Mouse (Mus musculus) forebrain, embryonic 11.5 days (tissue): Measurements from ENCODE around the gene Gemin2. TPM values are rescaled to one million over a fixed set of nuclear protein-coding genes. Genes with fewer than 3 reads are reported as not detected.

Source experiments
- ATAC-seq: fragments of 200-750 bp; cut with Nextera tagmentation; replicated peaks from 2 replicates; pipeline ENCODE4 v1.8.0; 2017; ENCODE audit warnings: moderate TSS enrichment; ENCODE audit not compliant: low FRiP score
- DNase-seq: peaks from one replicate; pipeline ENCODE4 v3.0.0-alpha.2; 2017; ENCODE audit warnings: low spot score
- H3K27ac ChIP-seq: fragments of 300-500 bp; sonication (generic); 2 replicates; pipeline ENCODE4 v1.5.1; 2014; ENCODE audit warnings: low read depth, low read length
- H3K27me3 ChIP-seq: fragments of 300-500 bp; sonication (generic); 2 replicates; pipeline ENCODE4 v1.6.1; 2014; ENCODE audit warnings: mild to moderate bottlenecking, low read length, mixed read lengths; ENCODE audit not compliant: control insufficient read depth, insufficient read depth
- H3K36me3 ChIP-seq: fragments of 300-500 bp; sonication (generic); 2 replicates; pipeline ENCODE4 v1.6.1; 2014; ENCODE audit warnings: mild to moderate bottlenecking, low read length, moderate library complexity, mixed read lengths; ENCODE audit not compliant: control insufficient read depth, insufficient read depth
- H3K4me1 ChIP-seq: fragments of 300-500 bp; sonication (generic); replicated peaks from 2 replicates; pipeline ENCODE4 v1.6.1; 2014; ENCODE audit warnings: low read length, mixed read lengths; ENCODE audit not compliant: control insufficient read depth, insufficient read depth
- H3K4me2 ChIP-seq: fragments of 300-500 bp; sonication (generic); 2 replicates; pipeline ENCODE4 v1.6.1; 2014; ENCODE audit warnings: low read depth, mild to moderate bottlenecking, low read length, moderate library complexity, mixed read lengths; ENCODE audit not compliant: severe bottlenecking
- H3K4me3 ChIP-seq: fragments of 300-500 bp; sonication (generic); 2 replicates; pipeline ENCODE4 v1.5.1; 2014; ENCODE audit warnings: low read depth, low read length
- H3K9ac ChIP-seq: fragments of 300-500 bp; sonication (generic); 2 replicates; pipeline ENCODE4 v1.6.1; 2014; ENCODE audit warnings: low read length
- H3K9me3 ChIP-seq: fragments of 300-500 bp; sonication (generic); 2 replicates; pipeline ENCODE4 v1.6.1; 2016; ENCODE audit warnings: low read length, mixed read lengths; ENCODE audit not compliant: control insufficient read depth
- WGBS: fragments of 180-500 bp; shearing (Covaris S2); extraction: QIAGEN DNeasy Blood & Tissue Kit; methylation state at CpG from one replicate; pipeline ENCODE4 v1.1.7; 2014; 5-methylcytosine and 5-hydroxymethylcytosine counted together
- polyA plus RNA-seq: library from polyadenylated mRNA; unstranded; fragments of >200 nt; fragmentation: Nextera tagmentation; extraction: Ambion mirVana; gene quantifications from 2 replicates; pipeline ENCODE4 v1.2.1, GENCODE M21; 2014

The Gemin2 gene
- polyA plus RNA-seq, 1 experiment from 2014 or later: 33.2 TPM

- 2% methylated on average over 7 of the region's 7 CpGs for WGBS
These were observed 492 bp upstream of the Gemin2 start for GRCm38 (mm10) chr12:59012710-59013091.

DNA sequence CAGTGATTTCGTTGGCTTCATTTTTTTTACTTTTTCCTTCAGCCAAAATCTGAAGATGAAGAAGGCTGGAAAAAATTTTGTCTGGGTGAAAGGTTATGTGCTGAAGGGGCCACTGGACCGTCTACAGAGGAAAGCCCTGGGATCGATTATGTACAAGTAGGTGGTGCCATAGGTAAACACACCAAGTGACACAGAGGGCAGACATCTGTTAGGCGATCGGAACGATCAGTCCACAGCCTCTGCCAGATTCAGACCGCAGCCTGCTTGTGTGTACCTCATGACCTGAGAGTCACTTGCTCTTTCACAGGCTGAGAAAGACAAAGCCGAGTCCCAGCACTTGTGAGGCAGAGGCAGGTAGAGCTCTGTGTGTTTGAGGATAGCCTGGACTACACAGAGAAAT is 4.8 kb downstream of the Gemin2 start:
- Histone ChIP-seq H3K27me3 (no peaks in the 10 kb centered on the region), H3K36me3 (no peaks in the 10 kb centered on the region), H3K4me3 (no peak overlapping the region), H3K27ac (no peak overlapping the region), H3K4me2 (no peak overlapping the region), H3K9ac (no peak overlapping the region), H3K9me3 (no peaks in the 10 kb centered on the region), H3K4me1 (no peaks in the 10 kb centered on the region)
- DNase-seq: no peak
- WGBS: 83% methylated on average over 8 of the region's 8 CpGs
- no peak for ATAC-seq

More at GRCm38 (mm10) chr12:59012710-59013091, 492 bp upstream of the Gemin2 start:
- H3K27ac ChIP-seq: peak overlapping the region; percentile 64; the same call in 1 of the 2 replicates
- peak overlapping the region; percentile 64 for H3K4me3 ChIP-seq
- no peaks in the 10 kb centered on the region for H3K27me3 ChIP-seq
- no peaks in the 10 kb centered on the region for H3K9me3 ChIP-seq
- H3K4me1 ChIP-seq: peaks cover 2% of the 10 kb centered on the region; the same call in 1 of the 2 replicates
- H3K36me3 ChIP-seq: no peaks in the 10 kb centered on the region
- no peak for ATAC-seq
- H3K9ac ChIP-seq: peak overlapping the region; percentile 77
- peak overlapping the region; percentile 69 for H3K4me2 ChIP-seq
- no peak for DNase-seq

DNA sequence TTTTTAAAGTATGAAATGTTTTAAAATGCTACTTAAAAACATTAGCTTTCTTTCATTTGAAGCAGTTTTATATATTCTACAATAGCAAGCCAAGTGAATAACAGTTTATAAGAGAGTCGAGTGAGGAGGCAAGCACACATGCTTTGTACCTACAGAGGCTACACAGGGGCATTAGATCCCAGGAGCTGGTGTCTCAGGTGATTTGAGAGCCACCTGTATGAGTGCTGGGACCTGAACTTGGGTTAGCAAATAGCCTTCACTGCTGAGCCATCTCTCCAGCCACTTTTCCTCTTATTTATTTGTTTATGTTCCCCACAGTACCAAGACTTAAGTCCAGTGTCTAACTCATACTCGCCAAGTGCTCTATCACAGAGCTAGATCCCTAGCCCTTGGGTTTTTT is 6.7 kb downstream of the Gemin2 start:
- no peaks in the 10 kb centered on the region for H3K27me3 ChIP-seq
- no peak for DNase-seq
- 91% methylated on average over 2 of the region's 2 CpGs for WGBS
- H3K4me2 ChIP-seq: no peak overlapping the region
- no peak overlapping the region for H3K9ac ChIP-seq
- no peak for ATAC-seq
- no peak overlapping the region for H3K27ac ChIP-seq
- no peaks in the 10 kb centered on the region for H3K9me3 ChIP-seq
- no peaks in the 10 kb centered on the region; the same call in 1 of the 2 replicates for H3K36me3 ChIP-seq
- no peak overlapping the region for H3K4me3 ChIP-seq
- H3K4me1 ChIP-seq: no peaks in the 10 kb centered on the region

- H3K4me3 ChIP-seq: no peak overlapping the region
- no peak overlapping the region for H3K4me2 ChIP-seq
- no peak overlapping the region for H3K9ac ChIP-seq
- no peaks in the 10 kb centered on the region for H3K9me3 ChIP-seq
- H3K36me3 ChIP-seq: no peaks in the 10 kb centered on the region; the same call in 1 of the 2 replicates
- no peaks in the 10 kb centered on the region for H3K27me3 ChIP-seq
- 92% methylated on average over 4 of the region's 4 CpGs for WGBS
- H3K27ac ChIP-seq: no peak overlapping the region
- ATAC-seq (no peak), DNase-seq (no peak)
- H3K4me1 ChIP-seq: no peaks in the 10 kb centered on the region
These were observed 8.1 kb downstream of the Gemin2 start for GRCm38 (mm10) chr12:59021306-59021705.

DNA sequence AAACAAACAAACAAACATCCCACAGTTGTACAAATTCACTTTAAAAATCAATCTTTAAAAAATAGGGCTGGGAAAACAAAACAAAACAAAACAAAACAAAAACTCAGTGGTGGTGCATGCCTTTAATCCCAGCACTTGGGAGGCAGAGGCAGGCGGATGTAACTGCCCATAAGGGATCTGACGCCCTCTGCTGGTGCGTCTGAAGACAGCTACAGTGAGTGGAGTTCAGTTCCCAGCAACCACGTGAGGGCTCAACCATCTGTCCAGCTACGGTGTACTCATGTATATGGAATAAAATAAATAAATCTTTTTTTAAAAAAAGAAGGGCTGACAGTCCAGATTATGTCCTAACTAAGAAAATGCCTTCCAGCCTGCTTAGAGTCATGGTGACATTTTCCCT is 18.9 kb downstream of the Gemin2 start:
- 70% methylated on average over 5 of the region's 5 CpGs for WGBS
- H3K4me1 ChIP-seq: no peaks in the 10 kb centered on the region
- H3K4me3 ChIP-seq: no peak overlapping the region
- H3K4me2 ChIP-seq: no peak overlapping the region
- no peaks in the 10 kb centered on the region for H3K27me3 ChIP-seq
- peaks cover 2% of the 10 kb centered on the region; the same call in 1 of the 2 replicates for H3K36me3 ChIP-seq
- H3K9ac ChIP-seq: no peak overlapping the region
- DNase-seq (no peak), ATAC-seq (no peak)
- no peaks in the 10 kb centered on the region for H3K9me3 ChIP-seq
- no peak overlapping the region for H3K27ac ChIP-seq

GRCm38 (mm10) chr12:59039162-59039970 is 26.2 kb downstream of the Gemin2 start:
- Histone ChIP-seq H3K9ac (no peak overlapping the region), H3K4me3 (no peak overlapping the region), H3K4me1 (no peaks in the 10 kb centered on the region), H3K27ac (peak overlapping the region; percentile 76; the same call in 1 of the 2 replicates), H3K36me3 (peaks cover 4% of the 10 kb centered on the region; the same call in 1 of the 2 replicates), H3K9me3 (no peaks in the 10 kb centered on the region), H3K4me2 (no peak overlapping the region), H3K27me3 (no peaks in the 10 kb centered on the region)
- 69% methylated on average over 10 of the region's 10 CpGs for WGBS
- ATAC-seq: no peak
- DNase-seq: no peak

GRCm38 (mm10) chr12:59039971-59040844 is 27.0 kb downstream of the Gemin2 start:
- H3K27ac ChIP-seq: peak overlapping the region; percentile 76; the same call in 1 of the 2 replicates
- peaks cover 4% of the 10 kb centered on the region; the same call in 1 of the 2 replicates for H3K36me3 ChIP-seq
- no peaks in the 10 kb centered on the region for H3K9me3 ChIP-seq
- DNase-seq: peak; percentile 81
- H3K9ac ChIP-seq: peak overlapping the region; percentile 23; the same call in 1 of the 2 replicates
- WGBS: 2% methylated on average over 23 of the region's 23 CpGs
- H3K4me2 ChIP-seq: peak overlapping the region; percentile 35; the same call in 1 of the 2 replicates
- H3K4me1 ChIP-seq: no peaks in the 10 kb centered on the region
- H3K4me3 ChIP-seq: no peak overlapping the region; the same call in 1 of the 2 replicates
- peak; percentile 91 for ATAC-seq
- no peaks in the 10 kb centered on the region for H3K27me3 ChIP-seq

DNA sequence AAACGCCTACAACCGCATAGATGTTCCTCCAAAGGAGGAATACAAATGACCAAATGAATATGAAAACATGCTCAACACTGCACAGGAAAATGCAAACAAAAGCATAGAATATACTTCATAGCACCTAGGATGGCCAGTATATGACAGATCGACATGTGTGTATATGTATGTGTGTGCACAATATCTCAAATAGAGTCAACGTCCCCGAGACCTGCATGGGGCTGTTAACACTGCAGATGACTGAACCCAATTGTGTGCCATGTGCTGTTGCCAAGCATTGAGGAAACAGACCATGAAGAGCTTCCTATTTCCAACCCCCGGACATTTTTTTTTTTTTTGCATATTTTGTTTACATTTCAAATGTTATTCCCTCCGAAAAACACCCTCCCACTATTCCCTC is 27.7 kb downstream of the Gemin2 start:
- no peak overlapping the region for H3K4me2 ChIP-seq
- no peak overlapping the region for H3K4me3 ChIP-seq
- no peaks in the 10 kb centered on the region for H3K9me3 ChIP-seq
- 33% methylated on average over 7 of the region's 7 CpGs for WGBS
- H3K36me3 ChIP-seq: peaks cover 4% of the 10 kb centered on the region; the same call in 1 of the 2 replicates
- no peak overlapping the region for H3K9ac ChIP-seq
- ATAC-seq: peak; percentile 40
- no peak for DNase-seq
- no peaks in the 10 kb centered on the region for H3K4me1 ChIP-seq
- no peak overlapping the region for H3K27ac ChIP-seq
- no peaks in the 10 kb centered on the region for H3K27me3 ChIP-seq
